Mouse (Mus musculus) forelimb bud, embryonic 11.5 days (tissue): ENCODE data around the gene Mrps26.
"Not testable (repeated sequence)": the region's sequence is repeated elsewhere in the genome, so short reads cannot be mapped to it uniquely, and the experiment has no call there.

Experiments
- DNase-seq: peaks from one replicate; pipeline ENCODE4 v3.0.0-alpha.2; 2012; ENCODE audit warnings: low read depth, low spot score

Gene Mrps26

DNA sequence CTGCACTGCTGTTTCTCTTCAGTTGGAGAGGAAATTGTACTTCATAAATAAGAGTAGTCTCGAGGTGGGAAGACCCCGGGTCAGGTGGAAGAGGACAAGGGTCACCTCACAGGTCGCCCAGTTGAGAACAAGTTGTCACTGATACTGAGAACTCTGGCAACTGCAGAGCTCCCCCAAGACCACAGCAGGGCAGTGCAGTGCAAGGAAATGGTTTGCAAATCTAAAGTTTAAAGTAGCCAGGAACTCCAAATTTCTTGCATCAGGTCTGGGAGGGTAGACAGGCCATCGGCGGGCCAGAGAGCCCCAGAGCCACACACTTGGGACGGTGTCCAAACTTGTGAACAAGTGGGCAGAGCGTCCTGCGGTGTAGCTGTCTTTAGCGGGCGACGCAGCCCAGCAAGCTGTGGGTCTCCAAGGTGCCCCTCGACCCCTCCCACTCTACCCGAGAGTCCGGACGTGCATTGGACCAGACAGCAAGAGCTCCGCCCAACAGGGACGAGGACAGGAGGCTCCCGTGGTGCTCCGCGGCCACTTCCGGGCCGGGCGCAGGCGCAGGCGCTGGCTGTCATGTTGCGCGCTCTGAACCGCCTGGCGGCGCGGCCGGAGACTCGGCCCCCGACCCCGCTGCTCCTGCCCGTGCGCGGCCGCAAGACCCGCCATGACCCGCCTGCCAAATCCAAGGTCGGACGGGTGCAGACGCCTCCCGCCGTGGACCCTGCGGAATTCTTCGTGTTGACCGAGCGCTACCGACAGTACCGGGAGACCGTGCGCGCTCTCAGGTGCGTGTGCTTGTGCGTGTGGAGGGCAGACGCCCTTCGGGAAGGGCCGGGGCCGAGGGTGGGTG, at the start of gene Mrps26:
Gene Mrps26, plus strand, starts transcription at position 531 of the 844 bp plus-strand sequence.
- DNase-seq, result peak; percentile 90

GRCm38 (mm10) chr2:130513907-130514306, 49.6 kb upstream of the Mrps26 start:
- no peak for DNase-seq

GRCm38 (mm10) chr2:130515791-130516190, 47.8 kb upstream of the Mrps26 start:
- no peak for DNase-seq

DNA sequence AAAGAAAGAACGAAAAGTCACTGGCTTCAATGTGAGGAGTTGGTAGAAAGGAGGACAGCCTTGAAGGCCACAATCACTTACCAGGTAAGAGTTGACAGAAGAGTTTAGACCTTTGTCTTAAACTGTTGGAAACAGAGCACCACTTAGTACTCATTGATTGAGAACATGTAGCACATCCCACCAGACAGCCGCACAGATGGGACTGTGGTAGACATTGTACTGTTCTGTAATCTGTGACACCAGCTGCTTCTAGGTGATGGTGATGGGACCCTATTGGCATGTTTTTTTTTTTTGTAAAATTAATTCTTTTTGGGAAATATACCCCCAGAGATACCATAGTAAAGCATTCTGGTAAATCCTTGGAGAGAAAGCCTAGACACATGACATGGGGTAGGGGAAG, 41.6 kb upstream of the Mrps26 start:
- DNase-seq, result no peak

GRCm38 (mm10) chr2:130525480-130525879, 38.1 kb upstream of the Mrps26 start:
- not testable (repeated sequence) for DNase-seq

- no peak for DNase-seq
Measured at GRCm38 (mm10) chr2:130528457-130528856, 35.1 kb upstream of the Mrps26 start.

GRCm38 (mm10) chr2:130529290-130529689, 34.3 kb upstream of the Mrps26 start:
- no peak for DNase-seq

- no peak for DNase-seq
Measured at GRCm38 (mm10) chr2:130529925-130530324, 33.6 kb upstream of the Mrps26 start.

- DNase-seq, result no peak
Measured at GRCm38 (mm10) chr2:130532201-130532600, 31.3 kb upstream of the Mrps26 start.

- DNase-seq, result no peak
Measured at GRCm38 (mm10) chr2:130535017-130535416, 28.5 kb upstream of the Mrps26 start.

- DNase-seq, result no peak
Measured at GRCm38 (mm10) chr2:130536890-130537289, 26.7 kb upstream of the Mrps26 start.

DNA sequence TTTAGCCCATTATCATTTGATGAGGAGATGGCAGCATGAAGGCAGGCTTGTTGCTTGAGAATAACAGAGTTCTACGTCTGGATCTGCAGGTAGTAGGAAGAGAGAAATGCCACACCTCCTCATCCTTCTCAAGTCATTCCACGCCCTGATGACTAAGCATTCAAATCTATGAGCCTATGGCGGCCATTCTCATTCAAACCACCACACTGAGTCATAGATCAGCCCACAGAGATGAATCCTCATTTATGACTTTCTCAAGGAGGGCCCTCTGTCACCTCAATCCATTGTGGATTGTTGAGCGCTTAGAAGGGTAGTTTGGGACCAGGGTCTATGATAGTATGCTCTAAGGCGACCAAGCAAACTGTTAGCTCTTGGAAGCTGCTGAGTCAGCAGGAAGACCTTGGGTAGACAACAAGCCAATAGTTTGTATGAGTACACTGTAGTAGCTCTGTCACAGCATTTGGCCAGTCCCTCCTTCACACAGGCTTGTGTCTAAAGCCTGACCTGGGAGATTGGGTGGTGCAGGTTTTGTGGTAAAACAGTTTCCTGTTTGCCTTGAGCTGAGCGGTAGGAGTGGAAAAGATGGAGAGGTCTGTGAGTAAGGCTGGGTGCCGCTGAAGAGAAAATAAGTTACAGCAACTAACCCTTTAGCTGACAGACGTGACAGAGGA, 24.5 kb upstream of the Mrps26 start:
- DNase-seq, result no peak

DNA sequence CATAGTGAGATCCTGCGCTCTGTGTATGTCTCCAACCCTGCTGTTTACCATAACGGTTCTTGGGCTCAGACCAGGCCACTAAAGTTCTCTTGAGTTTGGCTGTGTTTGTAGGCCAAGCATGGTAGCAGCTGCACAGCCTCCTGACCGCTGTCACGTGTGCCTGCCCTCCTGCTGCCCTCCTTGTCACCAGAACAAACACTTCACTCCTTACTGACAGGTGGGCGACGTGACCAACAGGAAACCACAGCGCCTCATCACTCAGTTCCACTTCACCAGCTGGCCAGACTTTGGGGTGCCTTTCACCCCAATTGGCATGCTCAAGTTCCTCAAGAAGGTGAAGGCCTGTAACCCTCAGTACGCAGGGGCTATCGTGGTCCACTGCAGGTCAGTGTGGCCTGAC, 23.3 kb upstream of the Mrps26 start:
- DNase-seq, result no peak

GRCm38 (mm10) chr2:130546957-130547356, 16.6 kb upstream of the Mrps26 start:
- DNase-seq, result no peak

DNA sequence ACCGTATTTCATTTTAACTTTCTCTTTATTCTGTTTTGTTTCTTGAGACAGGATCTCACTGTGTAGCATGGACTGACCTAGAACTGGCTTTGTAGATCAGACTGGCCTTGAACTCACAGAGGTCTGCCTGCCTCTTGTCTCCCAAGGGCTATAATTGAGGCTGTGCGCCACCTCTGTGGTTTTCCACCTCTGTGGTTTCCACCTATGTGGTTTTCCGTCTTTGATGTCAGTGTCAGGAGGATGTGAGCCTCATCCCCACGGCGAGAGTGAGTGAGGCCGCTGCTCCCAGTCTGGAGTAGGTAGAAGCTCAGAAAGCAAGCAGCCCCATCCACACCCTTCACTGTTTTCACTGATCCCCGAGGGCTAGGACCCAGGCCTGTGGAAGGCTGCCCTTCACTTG, 8.7 kb upstream of the Mrps26 start:
- no peak for DNase-seq

DNA sequence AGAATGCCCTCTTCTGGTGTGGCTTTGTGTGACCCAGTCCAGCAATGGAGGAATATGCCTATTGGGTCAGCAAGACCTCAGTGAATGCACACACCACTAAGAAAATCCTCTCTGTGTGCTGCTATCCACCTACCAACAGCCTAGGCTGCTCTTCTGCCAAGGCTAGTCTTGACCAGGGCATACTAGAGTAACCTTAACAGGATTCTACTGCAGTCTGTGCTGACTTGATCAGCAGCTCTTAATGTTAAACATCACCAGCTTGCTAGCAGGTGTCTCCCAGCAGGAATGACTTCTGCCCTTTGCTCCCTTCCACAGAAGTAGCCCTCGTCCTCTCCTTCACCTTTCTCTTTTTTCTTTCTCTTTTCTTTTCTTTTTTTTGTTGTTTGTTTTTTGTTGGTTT, 7.2 kb upstream of the Mrps26 start:
- DNase-seq, result no peak

DNA sequence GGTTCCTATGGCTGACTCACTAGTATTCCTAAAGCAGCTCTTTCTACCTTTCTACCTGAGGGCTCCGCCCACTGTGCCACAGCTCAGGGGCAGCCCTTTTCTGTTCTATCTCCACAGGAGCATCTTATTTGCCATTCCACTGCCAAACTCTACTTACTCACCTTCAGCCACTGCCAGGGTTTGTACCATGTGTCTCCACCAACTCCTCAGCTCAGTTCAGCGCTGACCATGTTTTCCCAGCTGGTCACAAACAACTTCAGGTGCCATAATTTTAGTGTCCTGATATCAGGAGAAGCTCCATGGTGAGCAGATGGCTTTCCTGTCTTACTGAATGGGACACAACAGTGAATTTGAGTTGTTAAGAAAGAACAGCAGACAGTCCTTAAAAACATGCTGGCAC, 6.1 kb upstream of the Mrps26 start:
- no peak for DNase-seq

GRCm38 (mm10) chr2:130558015-130558414, 5.5 kb upstream of the Mrps26 start:
- DNase-seq, result no peak

GRCm38 (mm10) chr2:130564063-130564462, 521 bp downstream of the Mrps26 start:
- DNase-seq, result no peak

GRCm38 (mm10) chr2:130564983-130565382, 1.4 kb downstream of the Mrps26 start:
- no peak for DNase-seq

- DNase-seq, result no peak
Measured at GRCm38 (mm10) chr2:130568921-130569320, 5.4 kb downstream of the Mrps26 start.

GRCm38 (mm10) chr2:130569926-130570325, 6.4 kb downstream of the Mrps26 start:
- no peak for DNase-seq

DNA sequence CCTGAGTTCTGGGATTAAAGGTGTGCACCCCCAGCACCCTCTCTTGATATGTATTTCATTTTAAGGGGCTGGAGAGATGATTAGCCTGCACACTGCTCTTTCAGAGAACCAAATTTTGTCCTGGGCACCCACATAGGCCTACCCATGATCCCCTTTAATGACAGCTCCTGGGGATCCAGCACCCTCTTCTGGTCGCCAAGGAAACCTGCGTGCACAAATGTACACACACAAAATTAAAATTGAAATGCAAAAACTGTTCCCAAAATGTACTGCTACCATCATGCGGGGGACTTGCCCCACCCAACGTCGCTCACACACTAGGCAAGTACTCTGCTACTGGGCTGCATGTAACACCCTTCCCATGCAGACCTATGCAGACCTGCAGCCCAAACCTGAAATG, 11.4 kb downstream of the Mrps26 start:
- DNase-seq, result no peak
